Mouse (Mus musculus): ENCODE measurements at regions not wholly inside any gene's neighbourhood (a gene's known extent, or its start where the extent isn't known, plus 50 kb on each side); places are given as distances from the start of the nearest gene placed in this dataset.

GRCm38 (mm10) chr10:12083961-12084360 lies 740.8 kb downstream of the Epm2a start:
- TF ChIP-seq CTCF (IDR thresholded peaks at IDR 0.05) (no peak), EP300 (IDR thresholded peaks at IDR 0.05) (no peak)
